Mouse (Mus musculus): ENCODE results near the gene Gm20708. TPM values are rescaled to one million over a fixed set of nuclear protein-coding genes. Genes with fewer than 3 reads are reported as not detected.
A peak's percentile ranks its signal among the peaks of the same experiment; 100 is the strongest.
"Not testable (repeated sequence)": the region's sequence is repeated elsewhere in the genome, so short reads cannot be mapped to it uniquely, and the experiment has no call there.

Gm20708 gene
- polyA plus RNA-seq, 1 experiment from 2014 or later = 0.31 TPM

GRCm38 (mm10) chr11:117800038-117800437 lies 9.4 kb upstream of the Gm20708 start:
- Histone ChIP-seq H3K27ac (no peak overlapping the region), H3K27me3 (ENCODE audit: insufficient read depth, poor library complexity, severe bottlenecking) (no peaks in the 10 kb centered on the region), H3K4me3 (no peak overlapping the region), H3K36me3 (no peaks in the 10 kb centered on the region), H3K9me3 (no peaks in the 10 kb centered on the region), H3K4me1 (replicated peaks) (peaks cover 18% of the 10 kb centered on the region)
- no peak for DNase-seq (ENCODE audit: low spot score)
- WGBS = 85% methylated on average over 7 of the region's 7 CpGs

- H3K9me3 ChIP-seq = no peaks in the 10 kb centered on the region
- H3K36me3 ChIP-seq = no peaks in the 10 kb centered on the region
- peaks cover 14% of the 10 kb centered on the region for H3K4me1 ChIP-seq (replicated peaks)
- no peak for DNase-seq (ENCODE audit: low spot score)
- no peak overlapping the region for H3K4me3 ChIP-seq
- H3K27ac ChIP-seq = no peak overlapping the region
- no peaks in the 10 kb centered on the region for H3K27me3 ChIP-seq (ENCODE audit: insufficient read depth, poor library complexity, severe bottlenecking)
- WGBS = 75% methylated on average over 7 of the region's 7 CpGs
Measured at GRCm38 (mm10) chr11:117801650-117802049, 7.8 kb upstream of the Gm20708 start.

DNA sequence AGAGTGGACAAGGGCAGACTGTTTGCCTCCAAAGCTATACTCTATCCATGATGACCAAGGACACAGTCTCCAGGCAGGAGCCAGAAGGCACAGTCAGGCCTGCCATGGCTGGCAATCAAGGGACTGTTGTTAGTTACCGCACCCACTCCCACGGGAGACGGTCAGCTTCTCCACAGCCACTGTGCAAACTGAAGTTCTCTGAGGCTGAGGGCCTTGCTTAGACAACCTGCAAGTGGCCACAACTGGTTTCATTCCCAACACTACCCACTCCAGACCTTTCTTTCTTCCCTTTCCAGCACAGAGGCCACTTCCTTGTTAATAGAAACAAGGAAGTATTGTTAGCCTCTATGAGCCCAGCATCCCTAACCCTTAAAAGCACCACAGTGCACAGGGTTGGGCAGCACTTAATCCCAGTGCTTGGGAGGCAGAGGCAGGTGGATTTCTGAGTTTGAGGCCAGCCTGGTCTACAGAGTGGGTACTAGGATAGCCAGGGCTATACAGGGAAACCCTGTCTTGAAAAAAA lies 6.2 kb upstream of the Gm20708 start:
- no peak overlapping the region for H3K27ac ChIP-seq
- no peaks in the 10 kb centered on the region for H3K9me3 ChIP-seq
- WGBS = 92% methylated on average over 3 of the region's 3 CpGs
- H3K4me1 ChIP-seq (replicated peaks) = peaks cover 5% of the 10 kb centered on the region
- DNase-seq (ENCODE audit: low spot score) = no peak
- no peaks in the 10 kb centered on the region for H3K27me3 ChIP-seq (ENCODE audit: insufficient read depth, poor library complexity, severe bottlenecking)
- H3K36me3 ChIP-seq = no peaks in the 10 kb centered on the region
- H3K4me3 ChIP-seq = no peak overlapping the region

DNA sequence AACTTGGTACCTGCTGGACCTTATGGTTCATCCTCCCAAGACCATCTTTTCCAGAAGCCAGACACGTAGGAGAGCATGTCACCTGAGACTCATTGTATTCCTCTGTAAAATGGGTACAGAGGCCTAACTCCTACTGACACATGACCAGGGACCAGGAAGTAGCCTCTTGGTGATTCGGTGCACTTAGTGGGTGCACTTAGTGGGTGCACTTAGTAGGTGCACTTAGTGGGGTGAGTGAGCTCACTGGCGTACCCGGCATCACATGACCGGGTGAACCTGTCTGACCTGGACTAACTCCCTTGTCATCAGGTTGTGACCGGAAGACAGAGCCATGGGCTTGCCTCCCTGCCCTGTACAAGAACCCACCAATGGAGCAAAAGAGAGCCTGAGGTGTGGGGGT lies 2.7 kb upstream of the Gm20708 start:
- 91% methylated on average over 6 of the region's 6 CpGs for WGBS
- Histone ChIP-seq H3K4me3 (no peak overlapping the region), H3K27me3 (ENCODE audit: insufficient read depth, poor library complexity, severe bottlenecking) (no peaks in the 10 kb centered on the region), H3K9me3 (no peaks in the 10 kb centered on the region), H3K27ac (no peak overlapping the region), H3K36me3 (peaks cover 4% of the 10 kb centered on the region), H3K4me1 (replicated peaks) (peaks cover 28% of the 10 kb centered on the region)
- no peak for DNase-seq (ENCODE audit: low spot score)

DNA sequence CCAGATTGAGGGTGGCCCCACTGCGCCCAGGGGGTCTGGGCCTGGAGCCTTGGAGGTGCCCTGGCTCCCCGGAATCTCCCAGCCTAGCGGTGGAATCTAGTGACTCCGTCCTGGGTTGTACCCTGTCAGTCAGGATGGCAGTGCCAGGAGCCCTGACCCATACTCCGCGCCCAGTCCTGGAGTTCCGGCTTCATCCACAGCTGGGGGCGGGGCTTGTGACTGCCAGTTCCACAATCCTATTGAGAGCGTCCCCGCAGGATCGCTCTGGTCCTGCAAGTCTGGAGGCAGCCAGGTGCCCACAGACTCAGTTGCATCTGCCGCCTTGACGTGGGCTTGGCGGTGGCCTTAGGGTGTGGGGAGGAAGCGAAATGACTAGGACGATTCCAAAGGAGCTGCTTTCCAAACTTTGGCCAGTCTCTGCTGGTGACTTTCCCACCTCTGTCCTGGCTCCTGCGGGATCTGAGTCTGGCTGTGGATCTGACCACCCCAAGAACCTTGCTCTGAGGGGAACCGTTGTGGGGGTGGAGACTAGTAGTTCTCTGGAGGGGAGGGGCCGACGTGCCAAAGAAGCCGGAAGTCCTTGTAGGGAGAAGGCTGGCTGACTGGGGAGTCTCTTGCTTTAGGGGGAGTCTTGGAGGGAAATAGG lies 1.1 kb downstream of the Gm20708 start:
- under 1% methylated on average over 21 of the region's 21 CpGs for WGBS

GRCm38 (mm10) chr11:117813867-117814266 lies 4.4 kb downstream of the Gm20708 start:
- 84% methylated on average over 5 of the region's 5 CpGs for WGBS
- no peak for DNase-seq (ENCODE audit: low spot score)
- no peak overlapping the region for H3K4me3 ChIP-seq
- no peaks in the 10 kb centered on the region for H3K9me3 ChIP-seq
- H3K36me3 ChIP-seq = peaks cover 75% of the 10 kb centered on the region
- H3K4me1 ChIP-seq (replicated peaks) = peaks cover 33% of the 10 kb centered on the region
- H3K27ac ChIP-seq = no peak overlapping the region
- no peaks in the 10 kb centered on the region for H3K27me3 ChIP-seq (ENCODE audit: insufficient read depth, poor library complexity, severe bottlenecking)

More for the DNA sequence above, 1.1 kb downstream of the Gm20708 start:
- peak; percentile 80 for DNase-seq (ENCODE audit: low spot score)
- Histone ChIP-seq H3K27me3 (ENCODE audit: insufficient read depth, poor library complexity, severe bottlenecking) (no peaks in the 10 kb centered on the region), H3K9me3 (no peaks in the 10 kb centered on the region), H3K27ac (peak overlapping the region; percentile 84), H3K36me3 (peaks cover 41% of the 10 kb centered on the region), H3K4me3 (peak overlapping the region; percentile 90), H3K4me1 (replicated peaks) (peaks cover 28% of the 10 kb centered on the region)

DNA sequence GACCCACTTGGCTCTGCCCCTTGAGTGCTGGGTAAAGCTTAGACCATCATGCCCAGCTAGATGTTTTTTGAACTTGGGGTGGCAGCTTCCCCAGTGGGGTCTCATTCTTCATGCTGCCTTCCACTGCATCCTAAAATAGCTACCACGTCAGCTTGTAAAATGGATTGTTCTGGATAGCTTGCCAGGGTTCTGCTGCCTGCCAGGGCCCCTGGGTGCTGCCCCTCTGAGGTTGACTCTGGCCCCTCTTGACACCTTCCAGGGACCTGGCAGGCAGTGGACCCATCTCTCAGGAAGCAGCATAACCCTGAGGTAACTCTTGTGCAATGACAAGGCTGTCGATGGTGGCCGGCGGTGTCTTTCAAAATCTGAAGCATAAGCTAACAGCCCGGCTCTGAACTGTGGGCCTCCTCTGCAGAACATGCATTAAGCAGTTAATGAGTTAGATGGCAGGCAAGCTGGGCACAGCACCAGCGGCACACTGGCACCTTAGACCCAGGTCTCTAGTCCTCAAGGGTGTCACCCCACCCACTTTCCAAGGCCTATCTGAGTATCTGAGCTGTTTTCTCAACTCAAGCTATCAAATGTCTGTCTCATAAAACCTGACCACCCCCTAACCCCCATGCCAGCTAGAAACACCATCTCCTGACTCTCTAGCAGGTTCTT lies 5.4 kb downstream of the Gm20708 start:
- no peaks in the 10 kb centered on the region for H3K9me3 ChIP-seq
- no peaks in the 10 kb centered on the region for H3K27me3 ChIP-seq (ENCODE audit: insufficient read depth, poor library complexity, severe bottlenecking)
- 92% methylated on average over 6 of the region's 6 CpGs for WGBS
- DNase-seq (ENCODE audit: low spot score) = no peak
- peaks cover 85% of the 10 kb centered on the region for H3K36me3 ChIP-seq
- peaks cover 32% of the 10 kb centered on the region for H3K4me1 ChIP-seq (replicated peaks)
- no peak overlapping the region for H3K4me3 ChIP-seq
- H3K27ac ChIP-seq = no peak overlapping the region

GRCm38 (mm10) chr11:117815850-117816249 lies 6.4 kb downstream of the Gm20708 start:
- not testable (repeated sequence) for H3K27me3 ChIP-seq (ENCODE audit: insufficient read depth, poor library complexity, severe bottlenecking); DNase-seq (ENCODE audit: low spot score); H3K9me3 ChIP-seq; H3K27ac ChIP-seq; H3K4me3 ChIP-seq
- H3K36me3 ChIP-seq = peaks cover 95% of the 10 kb centered on the region
- peaks cover 22% of the 10 kb centered on the region for H3K4me1 ChIP-seq (replicated peaks)
- 89% methylated on average over 9 of the region's 9 CpGs for WGBS

DNA sequence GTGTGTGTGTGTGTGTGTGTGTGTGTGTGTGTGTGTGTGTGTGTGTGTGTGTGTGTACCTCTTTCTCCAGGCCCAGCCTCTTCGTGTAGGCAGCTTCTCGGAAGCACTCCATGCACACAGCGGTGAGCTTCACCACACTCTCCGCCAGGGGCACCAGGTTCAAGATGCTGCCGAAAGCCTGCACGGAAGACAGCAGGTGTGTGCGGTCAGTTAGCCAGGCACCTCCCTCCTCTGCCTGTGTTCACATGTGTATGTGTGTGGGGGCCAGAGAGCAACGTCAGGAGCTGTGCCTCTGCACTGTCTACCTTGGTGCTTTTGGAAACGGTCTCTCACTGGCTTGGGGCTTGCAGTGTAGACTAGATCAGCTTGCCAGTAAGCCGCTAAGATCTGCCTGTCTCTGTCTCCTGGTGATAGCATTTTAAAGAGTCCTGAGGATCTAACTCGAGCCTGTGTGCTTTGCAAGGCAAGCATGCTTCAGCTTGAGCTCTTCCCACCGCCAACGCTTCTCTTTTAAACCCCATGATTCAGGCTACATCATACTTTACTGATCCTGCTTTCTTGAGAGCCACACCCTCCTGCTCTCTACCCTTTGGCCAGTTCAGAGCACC lies 7.0 kb downstream of the Gm20708 start:
- Histone ChIP-seq H3K4me1 (replicated peaks) (peaks cover 16% of the 10 kb centered on the region; the same call in 1 of the 2 replicates), H3K9me3 (no peaks in the 10 kb centered on the region), H3K4me3 (no peak overlapping the region), H3K36me3 (peaks cover 100% of the 10 kb centered on the region), H3K27ac (no peak overlapping the region), H3K27me3 (ENCODE audit: insufficient read depth, poor library complexity, severe bottlenecking) (no peaks in the 10 kb centered on the region)
- no peak for DNase-seq (ENCODE audit: low spot score)
- WGBS = 87% methylated on average over 13 of the region's 13 CpGs

- 0 out of 2 replicates have a peak overlapping the region, but pooled peaks have one; percentile 16 for H3K27ac ChIP-seq
- H3K27me3 ChIP-seq (ENCODE audit: insufficient read depth, poor library complexity, severe bottlenecking) = no peaks in the 10 kb centered on the region
- H3K4me3 ChIP-seq = no peak overlapping the region
- DNase-seq (ENCODE audit: low spot score) = no peak
- peaks cover 100% of the 10 kb centered on the region for H3K36me3 ChIP-seq
- 79% methylated on average over 8 of the region's 8 CpGs for WGBS
- H3K9me3 ChIP-seq = no peaks in the 10 kb centered on the region
- peaks cover 28% of the 10 kb centered on the region for H3K4me1 ChIP-seq (replicated peaks)
Measured at GRCm38 (mm10) chr11:117819095-117819494, 9.6 kb downstream of the Gm20708 start.

- 95% methylated on average over 7 of the region's 7 CpGs for WGBS
- Histone ChIP-seq H3K36me3 (peaks cover 90% of the 10 kb centered on the region), H3K4me3 (no peak overlapping the region), H3K27ac (no peak overlapping the region), H3K9me3 (no peaks in the 10 kb centered on the region), H3K27me3 (ENCODE audit: insufficient read depth, poor library complexity, severe bottlenecking) (no peaks in the 10 kb centered on the region), H3K4me1 (replicated peaks) (peaks cover 38% of the 10 kb centered on the region)
- DNase-seq (ENCODE audit: low spot score) = no peak
Measured at GRCm38 (mm10) chr11:117820173-117820572, 10.7 kb downstream of the Gm20708 start.

GRCm38 (mm10) chr11:117821868-117822267 lies 12.4 kb downstream of the Gm20708 start:
- 91% methylated on average over 9 of the region's 9 CpGs for WGBS
- Histone ChIP-seq H3K9me3 (no peaks in the 10 kb centered on the region), H3K36me3 (peaks cover 73% of the 10 kb centered on the region), H3K4me1 (replicated peaks) (peaks cover 55% of the 10 kb centered on the region), H3K27ac (no peak overlapping the region), H3K4me3 (no peak overlapping the region), H3K27me3 (ENCODE audit: insufficient read depth, poor library complexity, severe bottlenecking) (no peaks in the 10 kb centered on the region)
- no peak for DNase-seq (ENCODE audit: low spot score)

DNA sequence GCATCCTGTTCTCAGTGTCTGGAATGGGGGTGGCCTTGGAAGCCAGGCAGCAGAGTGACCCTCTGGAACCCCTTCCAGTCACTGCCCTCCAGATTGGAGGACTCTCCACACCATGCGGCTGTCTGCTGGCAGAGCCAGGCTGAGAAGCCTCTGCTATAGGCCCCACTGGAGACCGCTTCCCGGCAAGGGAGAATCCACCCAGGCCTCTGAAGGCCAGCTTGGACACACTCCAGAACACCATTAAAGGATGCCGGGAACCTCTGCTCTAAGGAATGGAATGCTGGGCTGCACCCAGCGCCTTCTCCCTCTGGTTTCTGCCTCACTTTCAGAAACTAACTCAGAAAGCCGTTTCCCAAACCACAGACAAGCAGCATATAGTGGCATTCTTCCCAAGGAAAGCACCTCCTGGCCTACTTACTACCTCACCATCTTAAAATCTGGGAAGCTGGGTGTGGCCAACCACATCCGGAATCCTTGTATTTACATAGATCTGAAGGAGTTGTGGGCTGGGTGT lies 13.3 kb downstream of the Gm20708 start:
- H3K4me1 ChIP-seq (replicated peaks) = peaks cover 61% of the 10 kb centered on the region
- H3K4me3 ChIP-seq = no peak overlapping the region
- 95% methylated on average over 7 of the region's 7 CpGs for WGBS
- H3K27me3 ChIP-seq (ENCODE audit: insufficient read depth, poor library complexity, severe bottlenecking) = no peaks in the 10 kb centered on the region
- no peaks in the 10 kb centered on the region for H3K9me3 ChIP-seq
- no peak for DNase-seq (ENCODE audit: low spot score)
- H3K27ac ChIP-seq = no peak overlapping the region
- peaks cover 64% of the 10 kb centered on the region for H3K36me3 ChIP-seq

Measured in hindbrain, embryonic 10.5 days (tissue).